8 mouse cellular contexts compared by ENCODE assay signal in genomic region chr5:114772456-114773203, GRCm38 (mm10). TPM values are rescaled to one million over a fixed set of nuclear protein-coding genes. Genes with fewer than 3 reads are reported as not detected.
DNase-seq lines count a peak whose midpoint lies in the region; ATAC-seq and TF ChIP-seq lines count a peak whose summit lies in the region.

No protein-coding gene starts in this region.

- H3K4me1 ChIP-seq in intestine, embryonic 16.5 days (ENCODE audit: control insufficient read depth, insufficient read depth, low read length) = peaks cover 25% of the 10 kb centered on the region; the same call in 1 of the 2 replicates
- H3K4me1 ChIP-seq in lung, adult 2 months (ENCODE audit: control insufficient read depth, insufficient read depth, low read length) = peaks cover 17% of the 10 kb centered on the region

- no peak for TF ChIP-seq POLR2A in lung, adult 2 months (IDR thresholded peaks at IDR 0.05; ENCODE audit: borderline replicate concordance, extremely low read depth, low read depth, low read length)

- ATAC-seq in intestine, embryonic 16.5 days = peak; percentile 56

- H3K27me3 ChIP-seq in intestine, embryonic 16.5 days (replicated peaks; ENCODE audit: control insufficient read depth, insufficient read depth, low read length) = no peaks in the 10 kb centered on the region

- H3K4me3 ChIP-seq in left cerebral cortex, adult 2 months = peak overlapping the region; percentile 96
- peak overlapping the region; percentile 96 for H3K4me3 ChIP-seq in intestine, embryonic 16.5 days (ENCODE audit: low read length)
- H3K4me3 ChIP-seq in lung, adult 2 months (replicated peaks; ENCODE audit: extremely low read depth, low read depth, low read length) = peak overlapping the region; percentile 84

- H3K9me3 ChIP-seq in intestine, embryonic 16.5 days (ENCODE audit: control insufficient read depth, low read length) = no peaks in the 10 kb centered on the region

- H3K9ac ChIP-seq in intestine, embryonic 16.5 days (ENCODE audit: low read depth, low read length) = peak overlapping the region; percentile 96

- H3K36me3 ChIP-seq in intestine, embryonic 16.5 days (ENCODE audit: control insufficient read depth, insufficient read depth, low read length) = no peaks in the 10 kb centered on the region

- 1% methylated on average over 54 of the region's 57 CpGs for WGBS in intestine, embryonic 16.5 days
- WGBS in lung, adult 2 months = under 1% methylated on average over 53 of the region's 57 CpGs

- H3K27ac ChIP-seq in left cerebral cortex, adult 2 months = peak overlapping the region; percentile 92
- H3K27ac ChIP-seq in intestine, embryonic 16.5 days (ENCODE audit: low read length) = peak overlapping the region; percentile 77

- intact Hi-C loops in left cerebral cortex, adult 2 months (cut with DNase I) = loop anchor here (1.0 kb wide), 1 partner anchor 65 kb away; the partner anchor contains the start of gene Tchp
- intact Hi-C loops in left cerebral cortex, postnatal 14 days (cut with DNase I) = no loop called here
- intact Hi-C loops in gastrocnemius, postnatal 14 days (cut with DNase I; ENCODE audit: low total_unique reads) = no loop called here

- no peak for TF ChIP-seq CTCF in left cerebral cortex, adult 2 months (IDR thresholded peaks at IDR 0.05)
- no peak for TF ChIP-seq CTCF in lung, adult 2 months (IDR thresholded peaks at IDR 0.05; ENCODE audit: insufficient read depth, low read length)

- H3K4me2 ChIP-seq in intestine, embryonic 16.5 days (ENCODE audit: low read depth, low read length) = peak overlapping the region; percentile 84

- DNase-seq in left cerebral cortex, adult 2 months (ENCODE audit: extremely low spot score in 1 of 2, low spot score in 2 of 2) = peak; percentile 41 to 57
- DNase-seq in left cerebral cortex, postnatal 14 days (ENCODE audit: low spot score in 2 of 2) = no peak
- DNase-seq in cerebellum, adult 9-11 months = peak; percentile 79
- DNase-seq in gastrocnemius, postnatal 14 days = peak; percentile 69
- peak; percentile 60 for DNase-seq in lung, adult 2 months
- DNase-seq in retina, embryonic 14.5 days (ENCODE audit: low spot score) = peak; percentile 43
- DNase-seq in frontal cortex, adult 2 months (ENCODE audit: extremely low spot score in 1 of 2, low spot score in 1 of 2) = no peak

RNA-seq across cellular contexts. Expression of gene Ankrd13a, which starts 1.8 kb away (rescaled TPM):
- total RNA-seq in left cerebral cortex, adult 2 months (2021) = 10 to 100 TPM; 31.0 to 38.8 TPM
- total RNA-seq in left cerebral cortex, postnatal 14 days (2021) = 10 to 100 TPM; 33.6 to 34.8 TPM
- 10 to 100 TPM; 29.9 to 30.1 TPM for total RNA-seq in gastrocnemius, postnatal 14 days (2021)
- polyA plus RNA-seq in intestine, embryonic 16.5 days (2015; fragmentation: Nextera tagmentation; extraction: Ambion mirVana) = 12.7 and 16.7 TPM in 2 replicates
- 92.1 and 104 TPM in 2 replicates for polyA plus RNA-seq in lung, adult 2 months (2012; rRNA removed)
- 32.8 and 33.0 TPM in 2 replicates for polyA plus RNA-seq in frontal cortex, adult 2 months (2012; rRNA removed)

RNA-seq across cellular contexts. Expression of gene Git2, which starts 2.7 kb away (rescaled TPM):
- 10 to 100 TPM; 42.7 to 43.7 TPM for total RNA-seq in left cerebral cortex, adult 2 months (2021)
- total RNA-seq in left cerebral cortex, postnatal 14 days (2021) = 10 to 100 TPM; 41.4 to 47.8 TPM
- total RNA-seq in gastrocnemius, postnatal 14 days (2021) = 10 to 100 TPM; 19.8 to 25.8 TPM
- 27.1 and 29.9 TPM in 2 replicates for polyA plus RNA-seq in intestine, embryonic 16.5 days (2015; fragmentation: Nextera tagmentation; extraction: Ambion mirVana)
- polyA plus RNA-seq in lung, adult 2 months (2012; rRNA removed) = 97.6 and 105 TPM in 2 replicates
- polyA plus RNA-seq in frontal cortex, adult 2 months (2012; rRNA removed) = 48.1 and 49.1 TPM in 2 replicates

RNA-seq across cellular contexts. Expression of gene 1500011B03Rik, which starts 50.6 kb away (rescaled TPM):
- 100 to 1,000 TPM; 144 to 161 TPM for total RNA-seq in left cerebral cortex, adult 2 months (2021)
- total RNA-seq in left cerebral cortex, postnatal 14 days (2021) = 100 to 1,000 TPM; 170 to 179 TPM
- total RNA-seq in gastrocnemius, postnatal 14 days (2021) = 10 to 100 TPM in 1 of 2 experiments, 1 to 10 TPM in 1; 9.4 to 10.5 TPM
- polyA plus RNA-seq in intestine, embryonic 16.5 days (2015; fragmentation: Nextera tagmentation; extraction: Ambion mirVana) = 51.5 and 54.7 TPM in 2 replicates
- polyA plus RNA-seq in lung, adult 2 months (2012; rRNA removed) = 16.7 and 26.0 TPM in 2 replicates
- polyA plus RNA-seq in frontal cortex, adult 2 months (2012; rRNA removed) = 223 and 253 TPM in 2 replicates

Comparison
In these comparisons a context has a peak if more than half of its experiments do, and no peak if none do; other contexts are left out.
1. DNase-seq: peak in left cerebral cortex, adult 2 months (2 of 2), cerebellum, adult 9-11 months (single experiment), gastrocnemius, postnatal 14 days (single experiment), lung, adult 2 months (single experiment) and retina, embryonic 14.5 days (single experiment); none in left cerebral cortex, postnatal 14 days (0 of 2) and frontal cortex, adult 2 months (0 of 2).
2. RNA of gene 1500011B03Rik, which starts 50.6 kb away (total RNA-seq): 170 to 179 TPM in left cerebral cortex, postnatal 14 days and 144 to 161 TPM in left cerebral cortex, adult 2 months; 9.4 to 10.5 TPM in gastrocnemius, postnatal 14 days; every median in the first group is over 10 times any median in the second.
3. Peak in every context shown above with its lines, with median percentiles within 50 percentile points of each other: H3K4me3 ChIP-seq.